Mouse (Mus musculus): ENCODE results near the gene Cdc14a. TPM values are rescaled to one million over a fixed set of nuclear protein-coding genes. Genes with fewer than 3 reads are reported as not detected.
A peak's percentile ranks its signal among the peaks of the same experiment; 100 is the strongest.
"Not testable (repeated sequence)": the region's sequence is repeated elsewhere in the genome, so short reads cannot be mapped to it uniquely, and the experiment has no call there.

The Cdc14a gene
- polyA plus RNA-seq, 1 experiment from 2014 or later = 17.7 TPM

DNA sequence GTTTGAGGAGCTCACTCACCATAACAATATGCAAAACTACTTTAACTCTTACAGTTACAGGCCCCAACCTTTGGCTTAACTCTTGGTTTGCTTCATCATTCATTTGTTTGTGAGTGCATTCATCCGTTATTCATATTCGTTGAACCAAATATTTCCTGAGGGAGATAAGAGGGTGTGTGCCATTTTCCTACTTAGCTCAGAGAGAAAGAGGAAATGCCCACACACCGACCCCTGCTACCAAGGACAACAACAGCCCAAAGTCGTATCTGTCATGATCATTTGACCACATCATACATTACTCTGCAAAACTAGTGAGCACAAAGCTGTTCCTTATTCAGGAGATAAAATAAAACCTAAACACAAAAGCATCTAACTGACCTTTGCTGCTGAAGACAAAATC, 66.7 kb downstream of the Cdc14a start:
- no peak for ATAC-seq (ENCODE audit: low FRiP score, low read depth)
- 88% methylated on average over 4 of the region's 4 CpGs for WGBS
- H3K9me3 ChIP-seq = no peaks in the 10 kb centered on the region

DNA sequence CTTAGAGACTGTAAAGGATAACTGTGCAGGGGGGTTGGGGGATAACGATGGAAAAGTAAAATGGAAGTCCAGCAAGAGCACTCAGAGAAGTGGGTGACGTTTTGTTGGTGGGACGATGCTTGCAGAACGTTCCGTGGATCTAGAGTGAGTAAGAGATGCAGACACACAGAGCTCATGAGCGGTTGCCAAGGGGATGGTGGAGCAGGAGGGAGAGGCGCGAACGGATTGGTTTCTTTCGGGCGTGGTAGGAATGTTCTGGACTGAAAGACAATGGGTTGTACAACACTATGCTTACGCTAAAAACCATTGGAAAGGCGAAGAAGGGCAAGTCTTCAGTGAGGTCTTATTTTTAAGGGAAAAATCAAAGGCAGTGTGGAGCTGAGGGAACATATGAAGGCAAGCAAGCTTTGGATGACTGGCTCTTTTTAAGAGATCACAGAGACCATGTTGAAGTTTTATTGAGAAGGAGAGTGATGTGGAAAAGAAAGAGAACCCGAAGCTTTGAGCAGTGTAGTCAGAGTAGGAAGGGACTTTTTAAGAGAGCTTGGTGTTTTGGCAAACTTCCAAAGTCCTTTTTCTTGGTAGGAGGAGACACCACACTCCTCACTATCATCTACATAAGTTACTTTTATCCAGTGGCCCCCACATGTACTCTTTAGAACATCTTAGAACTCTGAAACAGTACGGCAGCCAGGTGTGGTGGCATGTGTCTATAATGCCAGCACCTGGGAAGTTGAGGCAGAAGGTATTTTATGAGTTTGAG, 68.6 kb downstream of the Cdc14a start:
- WGBS = 92% methylated on average over 15 of the region's 15 CpGs
- H3K27me3 ChIP-seq = no peaks in the 10 kb centered on the region
- no peak overlapping the region for H3K27ac ChIP-seq (replicated peaks)
- H3K9ac ChIP-seq (replicated peaks) = no peak overlapping the region
- H3K36me3 ChIP-seq = peaks cover 9% of the 10 kb centered on the region; the same call in 1 of the 2 replicates
- H3K9me3 ChIP-seq = no peaks in the 10 kb centered on the region
- no peak overlapping the region for H3K4me2 ChIP-seq (replicated peaks)
- no peak for ATAC-seq (ENCODE audit: low FRiP score, low read depth)
- H3K4me1 ChIP-seq = no peaks in the 10 kb centered on the region
- no peak overlapping the region for H3K4me3 ChIP-seq

More for the DNA sequence above, 66.7 kb downstream of the Cdc14a start:
- H3K27ac ChIP-seq (replicated peaks) = no peak overlapping the region
- H3K36me3 ChIP-seq = peaks cover 5% of the 10 kb centered on the region; the same call in 1 of the 2 replicates
- H3K4me3 ChIP-seq = no peak overlapping the region
- H3K27me3 ChIP-seq = no peaks in the 10 kb centered on the region
- no peaks in the 10 kb centered on the region for H3K4me1 ChIP-seq
- H3K4me2 ChIP-seq (replicated peaks) = no peak overlapping the region
- no peak overlapping the region for H3K9ac ChIP-seq (replicated peaks)

DNA sequence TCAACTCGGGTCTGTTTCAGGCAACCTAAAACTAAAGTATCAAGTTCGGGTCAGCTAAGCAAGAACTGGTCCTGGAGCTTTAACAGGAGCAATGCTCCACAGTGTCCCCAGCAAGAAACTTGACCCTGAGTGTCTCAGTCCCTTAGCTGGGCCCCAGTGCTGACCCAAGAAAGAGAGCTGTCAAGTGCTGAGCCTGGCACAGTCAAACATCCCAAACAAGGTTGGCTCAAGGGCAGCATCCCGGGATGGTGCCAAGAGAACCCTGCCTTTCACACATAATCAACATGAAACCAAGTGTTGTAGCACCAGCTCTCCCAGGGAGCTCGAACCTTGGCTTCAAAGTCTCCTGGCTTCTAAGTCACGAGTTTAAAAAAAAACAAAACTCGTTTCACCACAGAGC, 71.3 kb downstream of the Cdc14a start:
- Histone ChIP-seq H3K9me3 (no peaks in the 10 kb centered on the region), H3K4me3 (no peak overlapping the region), H3K27me3 (no peaks in the 10 kb centered on the region), H3K9ac (replicated peaks) (no peak overlapping the region), H3K4me2 (replicated peaks) (no peak overlapping the region), H3K36me3 (peaks cover 9% of the 10 kb centered on the region; the same call in 1 of the 2 replicates), H3K4me1 (no peaks in the 10 kb centered on the region), H3K27ac (replicated peaks) (no peak overlapping the region)
- no peak for ATAC-seq (ENCODE audit: low FRiP score, low read depth)
- WGBS = 87% methylated on average over 6 of the region's 6 CpGs

DNA sequence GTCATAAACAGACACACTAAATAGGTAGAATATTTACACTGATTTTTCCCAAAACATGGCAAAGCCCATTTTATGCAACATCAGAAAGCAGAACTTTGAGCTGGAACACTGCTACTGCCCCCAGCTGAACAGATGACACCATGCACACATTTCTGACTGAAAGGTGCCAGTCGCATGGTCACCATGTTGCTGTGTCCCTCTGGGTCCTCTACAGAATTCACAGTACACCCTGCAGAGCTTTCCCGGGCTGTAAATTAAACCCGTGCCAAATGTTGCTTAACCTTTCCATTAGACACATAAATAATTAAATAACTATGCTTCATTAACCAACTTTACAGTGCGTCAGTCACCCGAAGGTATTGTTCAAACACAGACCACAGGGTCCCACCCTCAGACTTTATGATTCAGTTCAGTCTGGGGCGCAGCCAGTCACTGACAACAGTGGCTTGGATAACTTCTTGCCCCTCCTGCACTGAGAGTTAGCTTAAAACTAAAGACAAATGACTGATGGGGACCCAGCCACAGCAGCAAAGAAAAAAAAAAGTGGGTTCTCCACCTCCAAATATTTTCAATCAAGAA, 73.4 kb downstream of the Cdc14a start:
- Histone ChIP-seq H3K4me1 (no peaks in the 10 kb centered on the region), H3K9ac (replicated peaks) (no peak overlapping the region), H3K9me3 (no peaks in the 10 kb centered on the region), H3K36me3 (peaks cover 17% of the 10 kb centered on the region; the same call in 1 of the 2 replicates), H3K4me3 (no peak overlapping the region), H3K27me3 (no peaks in the 10 kb centered on the region), H3K27ac (replicated peaks) (no peak overlapping the region), H3K4me2 (replicated peaks) (no peak overlapping the region)
- WGBS = 84% methylated on average over 6 of the region's 6 CpGs
- ATAC-seq (ENCODE audit: low FRiP score, low read depth) = no peak

DNA sequence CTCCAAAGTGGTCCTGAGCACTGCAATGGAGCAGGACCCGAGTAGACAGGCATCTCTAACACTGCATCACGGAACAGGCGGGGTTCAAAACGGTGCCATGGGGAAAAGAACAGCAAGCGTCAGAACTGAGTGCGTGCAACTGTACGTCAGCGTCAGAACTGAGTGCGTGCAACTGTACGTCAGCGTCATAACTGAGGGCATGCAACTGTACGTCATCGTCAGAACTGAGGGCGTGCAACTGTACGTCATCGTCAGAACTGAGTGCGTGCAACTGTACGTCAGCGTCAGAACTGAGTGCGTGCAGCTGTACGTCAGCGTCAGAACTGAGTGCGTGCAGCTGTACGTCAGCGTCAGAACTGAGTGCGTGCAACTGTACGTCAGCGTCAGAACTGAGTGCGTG, 76.3 kb downstream of the Cdc14a start:
- H3K4me3 ChIP-seq; H3K27me3 ChIP-seq; H3K4me2 ChIP-seq (replicated peaks); H3K4me1 ChIP-seq; H3K9ac ChIP-seq (replicated peaks); H3K27ac ChIP-seq (replicated peaks); H3K9me3 ChIP-seq; ATAC-seq (ENCODE audit: low FRiP score, low read depth): not testable (repeated sequence)
- WGBS = 97% methylated on average over 29 of the region's 29 CpGs
- H3K36me3 ChIP-seq = peaks cover 24% of the 10 kb centered on the region; the same call in 1 of the 2 replicates

DNA sequence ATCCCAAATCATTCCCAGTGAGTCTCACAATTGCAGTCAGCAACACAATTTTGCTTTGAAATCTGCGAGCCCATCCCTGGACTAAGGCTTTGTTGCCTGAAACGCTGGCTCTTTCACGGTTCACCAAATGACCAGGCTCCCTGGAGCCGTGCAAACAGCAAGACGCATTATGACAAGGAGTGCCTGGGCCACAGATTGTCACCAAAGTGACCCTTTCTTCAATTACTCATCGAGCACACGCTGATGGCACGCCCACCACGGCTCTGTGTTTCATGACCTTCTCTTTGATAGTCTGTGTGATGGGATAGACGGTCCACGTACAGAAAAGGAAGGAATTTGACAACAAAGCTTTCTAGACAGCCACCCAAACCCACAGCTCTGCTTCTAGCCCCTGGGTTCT, 78.6 kb downstream of the Cdc14a start:
- 75% methylated on average over 11 of the region's 11 CpGs for WGBS
- Histone ChIP-seq H3K4me3 (no peak overlapping the region), H3K9ac (replicated peaks) (no peak overlapping the region), H3K4me1 (no peaks in the 10 kb centered on the region), H3K4me2 (replicated peaks) (no peak overlapping the region), H3K9me3 (no peaks in the 10 kb centered on the region), H3K36me3 (peaks cover 26% of the 10 kb centered on the region; the same call in 1 of the 2 replicates), H3K27ac (replicated peaks) (no peak overlapping the region), H3K27me3 (no peaks in the 10 kb centered on the region)
- no peak for ATAC-seq (ENCODE audit: low FRiP score, low read depth)

DNA sequence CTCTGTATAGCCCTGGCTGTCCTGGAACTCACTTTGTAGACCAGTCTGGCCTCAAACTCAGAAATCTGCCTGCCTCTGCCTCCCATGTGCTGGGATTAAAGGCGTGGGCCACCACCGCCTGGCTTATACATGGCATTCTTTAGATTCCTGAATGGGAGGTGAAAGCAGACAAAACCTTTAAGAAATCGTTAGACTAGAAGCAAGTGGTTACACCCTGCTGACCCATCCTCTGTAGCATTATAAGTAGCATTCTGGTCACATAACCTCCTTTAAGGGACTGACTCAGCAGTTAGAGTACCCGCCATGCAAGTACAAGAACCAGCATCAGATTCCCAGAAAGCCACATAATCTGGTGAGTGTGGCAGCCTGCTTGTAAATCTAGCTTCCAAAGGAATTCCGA, 81.6 kb downstream of the Cdc14a start:
- Histone ChIP-seq H3K4me1 (no peaks in the 10 kb centered on the region), H3K27me3 (no peaks in the 10 kb centered on the region), H3K9me3 (no peaks in the 10 kb centered on the region), H3K9ac (replicated peaks) (no peak overlapping the region), H3K4me3 (no peak overlapping the region), H3K36me3 (peaks cover 25% of the 10 kb centered on the region; the same call in 1 of the 2 replicates), H3K27ac (replicated peaks) (no peak overlapping the region), H3K4me2 (replicated peaks) (no peak overlapping the region)
- 87% methylated on average over 5 of the region's 5 CpGs for WGBS
- ATAC-seq (ENCODE audit: low FRiP score, low read depth) = no peak

DNA sequence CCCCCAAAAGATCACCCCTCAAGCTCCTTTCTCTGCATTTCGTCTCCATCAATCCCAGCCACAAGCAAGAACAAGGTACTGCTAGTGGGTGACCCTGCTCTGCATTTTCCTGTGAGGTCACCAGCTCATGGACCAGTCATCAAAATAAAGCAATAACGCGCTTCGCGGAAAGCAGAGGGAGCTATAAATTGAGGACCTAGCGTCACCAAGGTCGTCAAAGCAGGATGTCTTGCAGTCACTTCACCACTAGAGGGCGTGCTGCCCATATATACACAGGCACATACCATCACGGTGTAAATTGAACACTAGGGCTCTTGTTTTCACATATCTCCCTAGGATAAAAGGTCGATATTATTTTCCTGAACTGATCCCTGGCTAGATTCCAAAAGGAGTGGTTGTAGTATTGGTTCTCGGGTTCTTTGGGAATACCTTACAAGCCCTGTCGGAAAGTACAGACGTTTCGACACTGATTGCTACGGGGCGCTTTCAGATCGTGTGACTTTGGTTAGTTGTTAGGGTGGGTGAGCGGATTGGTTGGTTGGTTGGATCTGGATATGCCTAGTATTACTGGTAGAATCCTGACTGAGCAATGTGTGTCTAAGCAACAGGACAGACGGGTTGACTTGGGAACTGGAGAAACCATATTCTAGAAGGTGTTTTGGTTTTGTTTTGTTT, 82.7 kb downstream of the Cdc14a start:
- Histone ChIP-seq H3K4me2 (replicated peaks) (no peak overlapping the region), H3K4me1 (no peaks in the 10 kb centered on the region)

DNA sequence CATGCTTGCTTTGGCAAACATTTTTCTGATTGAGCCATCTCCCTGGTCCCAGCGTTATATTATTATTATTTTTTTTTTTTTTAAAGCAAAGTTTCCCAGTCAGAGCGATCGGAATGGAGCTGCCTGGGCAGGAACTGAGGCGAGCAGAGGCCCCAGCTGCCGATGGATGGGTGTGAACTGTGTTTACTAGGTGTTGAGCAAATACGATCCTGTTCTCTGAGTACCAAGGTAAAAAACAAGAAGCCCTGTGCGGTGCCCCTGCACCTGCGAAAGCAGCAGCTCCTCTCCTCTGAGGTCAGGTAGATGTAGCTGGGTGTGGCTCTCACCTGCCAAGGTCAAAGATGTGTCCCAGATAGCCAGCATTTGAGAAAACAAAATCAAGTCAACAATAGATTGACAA, 83.6 kb downstream of the Cdc14a start:
- H3K9ac ChIP-seq (replicated peaks) = no peak overlapping the region
- 94% methylated on average over 8 of the region's 8 CpGs for WGBS
- no peak overlapping the region for H3K27ac ChIP-seq (replicated peaks)
- H3K36me3 ChIP-seq = peaks cover 16% of the 10 kb centered on the region; the same call in 1 of the 2 replicates
- no peak overlapping the region for H3K4me2 ChIP-seq (replicated peaks)
- H3K9me3 ChIP-seq = no peaks in the 10 kb centered on the region
- no peak for ATAC-seq (ENCODE audit: low FRiP score, low read depth)
- H3K27me3 ChIP-seq = no peaks in the 10 kb centered on the region
- no peaks in the 10 kb centered on the region for H3K4me1 ChIP-seq
- H3K4me3 ChIP-seq = no peak overlapping the region

More for the DNA sequence above, 82.7 kb downstream of the Cdc14a start:
- Histone ChIP-seq H3K27ac (replicated peaks) (no peak overlapping the region), H3K4me3 (no peak overlapping the region), H3K36me3 (peaks cover 20% of the 10 kb centered on the region; the same call in 1 of the 2 replicates), H3K9me3 (no peaks in the 10 kb centered on the region), H3K9ac (replicated peaks) (no peak overlapping the region), H3K27me3 (no peaks in the 10 kb centered on the region)
- 61% methylated on average over 19 of the region's 19 CpGs for WGBS
- ATAC-seq (ENCODE audit: low FRiP score, low read depth) = peak; percentile 62; the same call in 1 of the 2 replicates

DNA sequence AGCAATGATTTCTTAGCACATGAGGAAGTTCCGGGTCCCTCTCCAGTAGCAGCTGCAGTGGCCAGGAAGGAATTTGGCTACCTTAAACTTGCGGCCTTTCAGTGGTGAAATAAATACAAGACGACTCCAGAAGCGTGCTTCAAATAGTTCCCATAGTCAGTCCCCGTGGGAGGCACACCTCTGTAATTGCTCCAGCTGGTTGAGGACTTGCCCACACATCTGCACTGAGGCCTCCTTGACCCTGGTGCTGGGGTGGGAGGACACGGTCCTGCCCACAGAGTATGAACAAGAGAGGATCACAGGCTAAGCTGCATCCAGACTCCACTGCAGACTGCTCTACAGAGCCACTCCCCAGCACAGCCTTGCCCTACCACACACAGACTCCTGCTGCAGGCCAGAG, 85.2 kb downstream of the Cdc14a start:
- ATAC-seq (ENCODE audit: low FRiP score, low read depth) = no peak
- no peak overlapping the region for H3K9ac ChIP-seq (replicated peaks)
- H3K27me3 ChIP-seq = no peaks in the 10 kb centered on the region
- H3K36me3 ChIP-seq = peaks cover 15% of the 10 kb centered on the region; the same call in 1 of the 2 replicates
- no peaks in the 10 kb centered on the region for H3K4me1 ChIP-seq
- no peak overlapping the region for H3K27ac ChIP-seq (replicated peaks)
- WGBS = 76% methylated on average over 6 of the region's 6 CpGs
- H3K4me3 ChIP-seq = no peak overlapping the region
- no peaks in the 10 kb centered on the region for H3K9me3 ChIP-seq
- H3K4me2 ChIP-seq (replicated peaks) = no peak overlapping the region

DNA sequence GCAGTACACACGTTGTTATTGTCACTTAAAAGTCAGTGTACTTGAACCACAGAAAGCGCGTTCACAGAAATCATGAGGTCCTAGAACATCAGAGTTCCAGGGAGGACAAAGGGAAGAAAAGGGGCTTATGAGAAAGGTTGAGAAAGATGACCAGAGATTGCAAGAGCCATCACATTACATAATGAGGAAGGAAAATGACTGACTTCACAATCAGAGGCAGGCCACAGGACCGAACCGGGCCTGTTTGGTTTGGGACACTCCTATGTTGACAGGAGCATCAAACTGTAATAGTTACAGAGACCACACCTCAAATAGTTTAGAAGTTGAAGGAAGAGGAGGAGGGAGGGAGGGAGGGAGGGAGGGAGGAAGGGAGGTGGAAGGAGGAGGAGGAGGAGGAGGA, 86.0 kb downstream of the Cdc14a start:
- no peak for ATAC-seq (ENCODE audit: low FRiP score, low read depth)
- Histone ChIP-seq H3K4me2 (replicated peaks) (no peak overlapping the region), H3K36me3 (0 out of 2 replicates have a peak, but pooled peaks cover 7% of the 10 kb centered on the region), H3K27ac (replicated peaks) (no peak overlapping the region), H3K4me1 (no peaks in the 10 kb centered on the region), H3K27me3 (no peaks in the 10 kb centered on the region), H3K9ac (replicated peaks) (no peak overlapping the region), H3K4me3 (no peak overlapping the region), H3K9me3 (no peaks in the 10 kb centered on the region)
- 89% methylated on average over 5 of the region's 5 CpGs for WGBS

DNA sequence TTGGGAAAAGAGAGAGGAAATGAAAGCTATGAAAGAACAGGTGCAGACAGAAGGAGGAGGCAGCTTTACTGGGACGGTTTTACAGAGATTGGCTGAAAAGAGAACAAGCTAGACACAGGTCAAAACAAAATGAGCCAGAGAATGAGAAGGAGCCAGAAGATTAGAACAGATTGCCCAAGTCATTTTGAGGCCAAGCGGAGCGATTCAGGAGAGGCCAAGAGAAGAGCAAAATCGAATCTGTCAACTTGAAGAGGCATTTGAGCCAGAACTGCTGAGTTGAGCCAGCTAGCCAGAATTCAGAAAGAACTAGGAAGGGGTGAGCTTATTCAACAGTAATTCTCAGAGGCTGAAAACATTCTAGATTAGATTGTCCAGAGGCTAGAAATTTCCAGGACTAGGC, 88.8 kb downstream of the Cdc14a start:
- WGBS = 71% methylated on average over 4 of the region's 4 CpGs
- H3K9me3 ChIP-seq = no peaks in the 10 kb centered on the region
- no peak overlapping the region for H3K4me3 ChIP-seq
- H3K4me2 ChIP-seq (replicated peaks) = no peak overlapping the region
- no peak overlapping the region for H3K9ac ChIP-seq (replicated peaks)
- no peaks in the 10 kb centered on the region for H3K27me3 ChIP-seq
- no peak for ATAC-seq (ENCODE audit: low FRiP score, low read depth)
- H3K36me3 ChIP-seq = no peaks in the 10 kb centered on the region
- H3K27ac ChIP-seq (replicated peaks) = no peak overlapping the region
- H3K4me1 ChIP-seq = no peaks in the 10 kb centered on the region

Data from midbrain, embryonic 12.5 days (tissue).